Mouse (Mus musculus) CH12.LX (cell line): ENCODE data around the gene Treml2.

Experiments used
- BHLHE40 ChIP-seq: IDR thresholded peaks from 2 replicates; pipeline ENCODE4 v1.6.1; 2011; ENCODE audit warnings: mild to moderate bottlenecking, low read depth, low read length, improper control_type of control experiment
- CHD2 ChIP-seq: IDR thresholded peaks from 2 replicates; pipeline ENCODE4 v1.6.1; 2011; ENCODE audit warnings: low read length, improper control_type of control experiment
- CTCF ChIP-seq, 2 experiments: IDR thresholded peaks in 1 of 2; conservative IDR thresholded peaks in 1 of 2; 2 replicates each; pipeline ENCODE4 v1.5.1; 2011 to 2012; ENCODE audit warnings: low read depth in 2 of 2, low read length in 2 of 2, improper control_type of control experiment in 1 of 2, inconsistent platforms in 1 of 2, mild to moderate bottlenecking in 1 of 2, moderate library complexity in 1 of 2
- JUN ChIP-seq: IDR thresholded peaks from 2 replicates; pipeline ENCODE4 v1.6.1; 2011; ENCODE audit warnings: low read depth, mild to moderate bottlenecking, low read length, improper control_type of control experiment, moderate library complexity; ENCODE audit not compliant: insufficient read depth
- POLR2A ChIP-seq: IDR thresholded peaks from 2 replicates; pipeline ENCODE4 v1.6.1; 2011; ENCODE audit warnings: low read depth, mild to moderate bottlenecking, improper control_type of control experiment, low read length

DNA sequence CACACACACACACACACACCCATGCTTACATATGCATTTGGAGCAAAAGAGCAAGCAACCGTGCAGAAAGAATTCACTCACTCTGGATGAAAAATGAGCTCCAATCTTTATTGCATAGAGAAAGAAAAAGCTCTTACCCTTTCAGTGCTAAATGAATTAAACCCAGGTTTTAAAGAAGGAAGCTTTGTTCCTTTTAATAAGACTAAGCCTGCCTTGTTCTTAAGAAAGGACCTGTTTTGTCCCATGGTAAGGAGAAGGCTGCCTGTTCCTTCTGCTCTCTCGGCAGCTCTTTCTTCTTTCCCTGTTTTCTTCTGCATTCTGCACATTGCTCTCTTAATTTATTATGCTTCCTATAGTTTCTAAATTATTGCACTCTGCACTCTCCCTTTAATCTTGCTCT lies 33.2 kb upstream of the Treml2 start:
- TF ChIP-seq JUN (no peak), CTCF (conservative IDR thresholded peaks at IDR 0.05 in 1 of 2, IDR thresholded peaks at IDR 0.05 in 1 of 2; ENCODE audit: low read depth in 2 of 2, low read length in 2 of 2) (no peak), POLR2A (no peak), BHLHE40 (no peak), CHD2 (no peak)
